Mouse (Mus musculus) left cerebral cortex, postnatal 14 days (tissue): ENCODE results near the gene Gata2. TPM values are rescaled to one million over a fixed set of nuclear protein-coding genes. Genes with fewer than 3 reads are reported as not detected.

Experiments
- DNase-seq, 2 experiments: peaks; one replicate each; pipeline ENCODE4 v3.0.0; 2021 to 2022; ENCODE audit warnings: low spot score in 2 of 2, mixed read lengths in 1 of 2
- intact Hi-C: fragments of 180-260 bp; cut with DNase I; formaldehyde crosslinking; loops from one replicate; pipeline ENCODE4 v1.15.1; 2025
- total RNA-seq, 2 experiments: library from RNA; stranded (reverse); gene quantifications; 2 replicates each; pipeline ENCODE4 v1.2.3; 2021

Gene Gata2
- total RNA-seq, 2 experiments from 2014 or later, result 4.9 to 6.2 TPM

DNA sequence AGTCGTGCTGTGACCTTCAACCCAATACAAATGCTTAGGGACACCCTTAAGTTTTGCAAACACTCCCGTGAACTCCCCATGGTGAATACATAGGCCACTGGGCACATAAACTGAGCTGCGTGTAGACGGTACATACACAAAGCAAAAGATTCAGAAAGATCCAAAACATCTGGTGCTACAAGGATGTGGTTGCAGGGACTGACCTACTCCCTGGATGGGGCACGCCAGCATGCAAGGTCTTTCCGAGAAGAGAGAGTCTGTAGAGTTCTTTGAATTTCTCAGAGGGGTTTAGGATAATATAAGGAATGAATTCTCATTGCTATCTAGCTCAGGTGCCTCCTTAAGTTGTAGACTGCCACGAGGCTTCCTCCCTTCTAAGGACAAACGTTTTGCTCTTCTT lies 935 bp upstream of the Gata2 start:
- intact Hi-C loops, result no loop called here
- DNase-seq, result no peak

DNA sequence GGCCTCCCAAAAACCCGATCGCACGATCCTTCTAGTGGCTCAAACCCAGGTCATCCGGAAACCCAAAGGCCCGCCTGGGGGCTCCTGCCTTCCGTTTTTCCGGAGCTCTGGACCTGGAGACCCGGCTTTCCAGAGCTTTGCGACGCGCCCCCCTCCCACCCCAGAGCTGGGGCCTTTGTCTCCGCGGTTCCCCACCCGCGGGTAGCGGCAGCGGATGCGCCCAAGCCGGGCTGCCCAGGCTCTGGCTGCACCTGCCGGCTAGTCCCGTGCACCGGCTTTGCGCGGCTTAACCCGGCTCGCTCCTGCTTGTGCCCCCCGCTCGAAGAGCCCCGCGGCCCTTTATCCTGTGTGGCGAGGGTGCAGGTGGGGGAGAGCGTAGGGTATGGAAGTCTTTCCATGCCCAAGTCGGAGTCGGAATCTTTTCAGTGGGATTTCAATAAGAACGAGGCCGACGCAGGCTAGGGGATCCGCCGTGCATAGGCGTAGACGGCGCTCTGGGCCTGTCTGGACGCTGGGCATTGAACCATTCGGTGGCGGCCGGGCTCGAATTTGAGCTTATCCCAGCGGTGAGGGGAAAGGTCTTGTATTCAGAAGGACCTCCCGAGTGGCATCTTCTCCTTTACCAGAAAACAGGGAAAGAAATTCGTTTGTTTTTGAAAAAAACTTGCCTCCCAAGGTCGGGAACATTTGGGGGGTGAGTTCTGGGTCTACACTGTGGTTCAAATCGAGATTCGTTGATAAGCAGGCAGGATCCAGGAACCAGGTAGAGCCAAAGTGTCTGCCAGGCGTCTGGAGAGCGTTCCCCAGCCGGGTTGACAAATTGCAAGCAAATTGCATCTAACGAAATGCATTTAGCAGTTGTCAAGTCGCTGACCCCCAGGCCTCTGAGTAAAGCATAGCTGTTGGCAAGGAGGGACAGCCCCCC lies 624 bp downstream of the Gata2 start:
- no peak for DNase-seq
- intact Hi-C loops, result no loop called here

DNA sequence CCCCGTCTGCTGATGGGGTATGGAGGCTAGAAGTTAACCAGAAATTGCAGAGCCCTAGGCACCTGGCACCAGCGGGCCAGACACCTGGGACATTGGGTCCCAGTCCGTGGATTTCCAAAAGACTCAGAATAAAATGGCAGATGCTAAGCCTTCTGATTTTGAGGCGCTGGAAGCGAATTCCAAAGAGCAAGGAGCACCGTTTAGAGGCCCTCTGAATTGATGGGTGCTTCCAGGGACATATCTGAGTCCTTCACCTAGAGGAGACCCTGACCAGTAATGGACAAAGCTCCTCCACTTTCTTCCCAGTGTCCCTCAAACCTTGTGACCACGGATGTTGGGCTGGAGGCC lies 1.3 kb downstream of the Gata2 start:
- intact Hi-C loops, result no loop called here
- DNase-seq, result no peak

DNA sequence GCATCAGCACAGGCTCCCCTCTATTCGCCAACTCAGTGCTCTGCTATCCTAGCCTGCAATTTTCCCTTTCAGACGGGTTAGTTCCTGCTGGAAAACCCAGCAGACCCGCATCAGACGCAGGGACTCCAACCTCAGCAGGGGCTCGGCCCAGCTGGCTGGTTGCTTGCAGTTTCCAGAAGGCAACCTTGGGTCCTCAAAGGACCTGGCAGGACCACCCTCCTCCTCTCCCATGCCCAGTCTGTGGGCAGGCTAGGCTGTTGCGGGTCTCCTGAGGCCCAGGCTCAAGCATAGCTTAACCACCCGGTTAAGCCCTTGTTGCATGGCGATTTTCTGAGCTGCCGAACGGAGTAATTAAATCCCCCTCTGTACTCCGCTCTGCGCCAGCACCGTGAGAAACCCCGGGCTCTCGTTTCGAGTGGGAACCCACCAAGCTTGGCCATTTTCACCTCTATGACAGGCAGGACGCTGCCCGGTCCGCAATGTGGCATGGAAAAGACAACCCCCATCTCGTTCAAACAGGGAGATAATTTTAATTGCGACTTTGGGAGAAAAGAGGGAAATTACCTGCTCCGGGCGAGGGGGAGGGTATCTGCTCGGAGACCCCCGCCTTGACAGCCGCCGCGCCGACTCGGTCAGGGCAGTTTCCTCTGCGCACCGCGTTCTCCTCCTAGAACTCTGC lies 2.5 kb downstream of the Gata2 start:
- intact Hi-C loops, result no loop called here
- DNase-seq, result no peak

DNA sequence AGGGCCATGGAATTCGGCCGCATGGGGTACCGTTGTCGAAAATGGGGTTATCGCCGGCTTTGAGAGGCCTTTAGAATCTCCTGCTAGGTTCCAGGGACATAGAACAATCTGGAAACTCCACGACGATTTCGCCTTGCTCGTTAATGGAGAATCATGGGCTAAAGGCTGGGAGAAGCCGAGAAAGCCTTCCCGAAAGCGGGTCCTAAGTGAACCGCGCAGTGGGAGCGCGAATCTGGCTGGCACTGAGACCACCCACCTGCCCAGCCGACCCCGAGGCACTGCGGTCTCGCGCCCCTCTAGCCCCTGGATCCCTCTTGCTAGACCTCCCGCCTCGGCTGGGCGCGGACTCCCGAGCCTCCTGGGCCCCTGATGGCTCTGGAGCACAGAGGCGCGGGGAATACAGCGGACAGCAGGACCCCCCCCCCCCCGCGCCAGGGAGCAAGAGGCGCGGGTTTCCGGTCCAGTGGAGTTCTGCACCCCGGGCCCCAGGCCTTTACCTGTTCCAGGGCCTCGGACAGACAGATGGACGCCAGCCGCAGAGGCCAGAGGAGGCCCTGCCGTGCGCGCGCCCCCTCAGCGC lies 3.1 kb downstream of the Gata2 start:
- intact Hi-C loops, result no loop called here

DNA sequence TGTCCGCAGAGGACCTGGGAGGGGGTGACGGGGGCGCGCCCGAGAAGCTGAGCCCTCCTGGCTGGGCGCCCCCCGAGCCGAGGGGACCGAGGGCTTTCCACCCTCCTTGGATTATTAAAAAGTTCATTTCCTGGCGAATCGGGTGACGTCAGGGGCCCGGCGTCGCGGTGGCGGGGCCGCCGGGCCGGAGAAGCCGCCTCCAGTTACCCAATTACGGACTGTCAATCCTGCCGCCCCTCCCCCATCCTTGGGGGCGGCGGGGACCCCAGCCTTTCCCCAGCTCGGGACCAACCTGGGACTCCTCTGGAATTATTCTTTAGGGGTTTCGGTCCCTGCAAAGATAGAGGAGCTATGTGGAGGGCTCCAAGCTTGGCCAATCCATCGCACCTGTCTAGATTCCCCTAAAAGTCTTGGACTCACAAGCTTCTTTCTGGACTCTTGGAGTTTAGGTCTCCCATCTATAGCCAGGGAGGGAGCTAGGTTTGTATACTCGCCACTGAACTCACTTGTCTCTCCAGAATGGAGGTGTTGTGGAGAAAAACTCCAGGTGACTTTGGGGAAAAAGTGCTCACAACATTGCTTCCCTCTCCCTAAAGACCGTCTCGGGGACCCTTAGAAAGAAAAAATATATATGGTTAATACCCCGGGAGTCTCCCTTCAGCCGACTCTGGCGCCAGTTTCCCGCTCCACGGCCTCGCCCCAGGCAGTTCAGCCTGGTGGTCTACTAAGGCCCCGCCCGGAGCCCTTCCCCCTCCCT lies 3.8 kb downstream of the Gata2 start:
- DNase-seq, result no peak
- intact Hi-C loops, result no loop called here

More for the DNA sequence above, 3.1 kb downstream of the Gata2 start:
- DNase-seq, result no peak

DNA sequence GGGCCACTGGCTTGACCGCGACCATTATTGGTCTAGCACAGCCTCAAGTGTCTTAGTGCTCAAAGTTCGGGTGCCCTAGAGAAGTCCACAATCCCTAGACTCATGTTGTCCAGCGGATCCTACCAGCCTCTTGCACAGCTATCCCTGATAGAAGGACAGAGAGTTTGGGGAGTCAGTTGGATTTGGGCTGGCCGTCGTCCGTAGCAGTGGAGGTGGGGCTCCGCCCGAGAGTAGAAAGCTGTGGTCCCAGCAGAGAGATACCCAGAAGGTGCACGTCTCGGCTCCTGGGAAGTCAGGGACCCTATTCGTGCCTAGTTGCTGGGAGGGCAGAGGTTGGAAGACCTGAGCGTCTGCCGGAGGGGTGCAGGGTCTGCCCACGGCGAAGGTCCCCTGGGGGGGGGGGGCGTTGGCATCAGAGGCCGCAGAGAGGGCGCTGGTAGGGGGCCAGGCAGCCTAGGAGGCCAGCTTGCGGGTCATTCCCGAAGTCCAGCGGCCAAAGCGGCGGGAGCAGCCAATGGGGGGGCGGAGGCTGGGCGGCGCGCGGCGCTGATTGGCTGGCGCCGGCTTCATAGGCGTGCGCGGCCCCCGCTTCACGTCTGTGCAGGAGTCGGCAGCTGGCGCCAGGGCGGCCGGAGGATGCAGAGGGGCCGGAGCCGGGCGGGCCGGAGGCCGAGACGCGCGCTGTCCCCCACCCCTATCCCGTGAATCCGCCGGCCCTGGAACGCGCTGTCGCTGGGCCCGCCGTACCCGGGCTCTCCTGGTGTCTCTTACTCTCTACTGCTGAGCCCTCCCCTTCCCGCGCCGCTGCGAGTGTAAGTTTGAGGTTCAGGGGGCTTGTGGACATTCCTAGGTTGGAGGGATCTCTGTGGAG lies 4.6 kb downstream of the Gata2 start:
- intact Hi-C loops, result no loop called here
- DNase-seq, result no peak

DNA sequence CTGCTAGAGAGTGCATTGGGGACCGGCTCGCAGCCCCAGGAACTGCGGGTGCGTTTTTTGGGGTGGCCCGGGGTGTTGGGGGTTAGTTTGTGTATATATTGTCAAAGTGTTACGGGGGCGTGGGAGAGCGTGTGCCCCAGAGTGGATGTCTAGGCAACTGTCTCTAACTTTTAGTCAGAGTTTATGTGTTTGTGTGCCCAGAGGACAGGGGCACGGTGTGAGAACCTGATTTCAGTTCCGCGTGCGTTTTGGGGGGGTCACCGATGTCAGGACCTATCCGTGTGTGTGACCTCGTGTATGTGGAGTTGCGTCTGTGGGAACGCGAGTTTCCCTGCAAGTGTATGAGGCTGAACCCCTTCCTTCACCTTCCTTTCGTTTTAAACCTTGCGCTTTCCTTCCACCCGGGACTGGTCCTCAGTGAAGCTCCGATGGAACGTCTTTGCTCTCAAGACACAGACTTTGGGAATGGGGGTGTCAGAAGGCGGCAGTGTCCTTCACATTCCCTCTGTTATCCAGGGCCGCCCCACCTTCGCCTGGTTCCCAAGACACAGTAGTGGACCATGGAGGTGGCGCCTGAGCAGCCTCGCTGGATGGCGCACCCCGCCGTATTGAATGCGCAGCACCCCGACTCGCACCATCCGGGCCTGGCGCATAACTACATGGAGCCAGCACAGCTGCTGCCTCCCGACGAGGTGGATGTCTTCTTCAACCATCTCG lies 5.5 kb downstream of the Gata2 start:
- no peak for DNase-seq
- intact Hi-C loops, result no loop called here

DNA sequence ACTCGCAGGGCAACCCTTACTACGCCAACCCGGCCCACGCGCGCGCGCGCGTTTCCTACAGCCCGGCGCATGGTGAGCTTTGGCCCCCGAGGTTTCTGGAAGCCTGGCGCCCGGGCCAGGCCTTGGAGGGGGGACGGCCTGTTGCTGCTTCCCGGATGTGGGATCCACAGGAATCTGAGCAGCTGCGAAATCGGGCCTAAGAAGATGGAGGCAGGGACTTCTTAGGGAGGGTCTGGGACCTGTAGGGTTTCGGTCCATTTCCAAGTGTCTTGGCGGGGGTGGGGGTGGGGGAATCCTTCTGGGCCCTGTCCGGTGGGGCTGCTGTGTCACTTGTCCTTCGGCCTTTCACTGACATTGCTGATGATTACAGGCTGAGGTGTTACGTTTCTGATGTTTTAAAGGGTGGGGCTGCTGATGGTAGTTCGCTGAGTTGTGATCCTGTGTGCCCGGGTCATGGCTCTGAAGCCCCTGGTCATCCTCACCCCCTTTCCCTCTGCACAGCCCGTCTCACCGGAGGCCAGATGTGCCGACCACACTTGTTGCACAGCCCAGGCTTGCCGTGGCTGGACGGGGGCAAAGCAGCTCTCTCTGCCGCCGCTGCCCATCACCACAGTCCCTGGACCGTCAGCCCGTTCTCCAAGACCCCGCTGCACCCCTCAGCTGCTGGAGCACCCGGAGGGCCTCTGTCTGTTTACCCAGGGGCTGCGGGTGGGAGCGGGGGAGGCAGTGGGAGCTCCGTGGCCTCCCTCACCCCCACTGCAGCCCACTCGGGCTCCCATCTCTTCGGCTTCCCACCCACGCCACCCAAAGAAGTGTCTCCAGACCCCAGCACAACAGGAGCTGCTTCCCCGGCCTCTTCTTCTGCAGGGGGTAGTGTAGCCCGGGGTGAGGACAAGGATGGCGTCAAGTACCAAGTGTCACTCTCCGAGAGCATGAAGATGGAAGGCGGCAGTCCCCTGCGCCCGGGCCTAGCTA lies 6.3 kb downstream of the Gata2 start:
- intact Hi-C loops, result no loop called here
- DNase-seq, result no peak

DNA sequence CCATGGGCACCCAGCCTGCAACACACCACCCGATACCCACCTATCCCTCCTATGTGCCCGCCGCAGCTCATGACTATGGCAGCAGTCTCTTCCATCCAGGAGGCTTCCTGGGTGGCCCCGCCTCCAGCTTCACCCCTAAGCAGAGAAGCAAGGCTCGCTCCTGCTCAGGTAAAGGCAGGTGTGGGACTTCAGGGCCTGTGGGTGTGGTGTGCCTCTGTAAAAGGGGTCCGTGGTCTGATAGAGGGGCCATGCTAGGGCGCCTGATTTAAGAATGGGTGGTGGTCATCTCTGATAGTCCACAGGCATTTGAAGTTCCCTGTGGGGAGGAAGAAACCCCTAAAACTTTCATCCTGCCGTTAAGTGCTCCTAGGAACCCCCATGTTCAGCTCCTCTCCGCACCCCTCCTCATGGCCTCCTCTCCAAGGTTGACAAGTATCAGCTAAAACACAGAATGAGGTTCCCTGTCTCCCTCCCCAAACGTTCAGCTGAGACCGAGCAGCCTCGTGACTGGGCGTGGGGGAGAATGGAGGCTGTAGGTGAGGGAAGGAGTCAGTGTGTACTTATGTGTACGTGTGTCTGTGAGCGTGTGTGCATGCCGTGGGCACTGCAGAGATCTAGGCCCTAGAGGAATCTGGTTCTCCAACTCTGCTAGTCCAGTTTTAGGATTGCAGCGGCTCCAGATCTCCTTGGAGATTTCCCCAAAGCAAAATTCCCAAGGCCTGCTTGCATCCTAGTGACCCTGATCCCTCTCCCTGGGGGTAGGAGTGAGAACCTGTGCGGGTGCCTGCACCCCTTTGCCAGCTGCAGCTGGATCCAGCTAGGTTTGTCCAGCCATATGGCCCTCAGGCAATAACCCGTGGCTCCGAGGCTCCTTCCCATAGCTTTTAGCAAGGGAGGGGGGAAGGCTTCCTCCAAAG lies 7.3 kb downstream of the Gata2 start:
- intact Hi-C loops, result no loop called here
- DNase-seq, result no peak

DNA sequence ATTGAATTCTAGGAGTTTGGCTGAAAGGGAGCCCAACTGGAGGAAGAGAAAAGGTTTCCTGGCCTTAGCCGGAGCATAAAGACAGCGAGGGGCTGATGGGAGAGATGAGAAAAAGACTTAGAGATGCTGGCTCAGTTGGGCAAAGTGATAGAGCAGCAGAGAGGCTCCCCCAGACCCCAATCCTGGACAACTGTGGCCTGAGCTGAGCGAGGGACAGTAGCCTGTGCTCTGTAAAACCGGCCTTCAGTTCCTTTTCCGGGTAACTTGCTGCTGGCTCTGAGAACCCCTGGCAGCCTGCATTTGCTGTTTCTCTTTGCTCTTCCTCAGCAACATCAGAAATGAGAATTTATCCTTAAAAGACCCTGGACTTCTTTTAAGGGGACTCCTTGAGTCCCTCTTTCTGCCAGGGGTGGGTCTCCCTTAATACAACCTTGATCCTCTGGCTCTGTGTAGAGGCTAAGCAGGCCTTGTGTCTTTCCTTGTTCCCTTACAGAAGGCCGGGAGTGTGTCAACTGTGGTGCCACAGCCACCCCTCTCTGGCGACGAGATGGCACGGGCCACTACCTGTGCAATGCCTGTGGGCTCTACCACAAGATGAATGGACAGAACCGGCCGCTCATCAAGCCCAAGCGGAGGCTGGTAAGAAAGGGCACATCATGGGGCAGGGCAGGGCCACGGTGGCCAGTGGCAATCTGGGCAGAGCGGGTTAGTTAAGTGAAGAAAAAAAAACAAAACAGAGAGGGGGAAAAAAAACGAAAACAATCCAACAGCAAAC lies 8.4 kb downstream of the Gata2 start:
- intact Hi-C loops, result no loop called here
- DNase-seq, result no peak

DNA sequence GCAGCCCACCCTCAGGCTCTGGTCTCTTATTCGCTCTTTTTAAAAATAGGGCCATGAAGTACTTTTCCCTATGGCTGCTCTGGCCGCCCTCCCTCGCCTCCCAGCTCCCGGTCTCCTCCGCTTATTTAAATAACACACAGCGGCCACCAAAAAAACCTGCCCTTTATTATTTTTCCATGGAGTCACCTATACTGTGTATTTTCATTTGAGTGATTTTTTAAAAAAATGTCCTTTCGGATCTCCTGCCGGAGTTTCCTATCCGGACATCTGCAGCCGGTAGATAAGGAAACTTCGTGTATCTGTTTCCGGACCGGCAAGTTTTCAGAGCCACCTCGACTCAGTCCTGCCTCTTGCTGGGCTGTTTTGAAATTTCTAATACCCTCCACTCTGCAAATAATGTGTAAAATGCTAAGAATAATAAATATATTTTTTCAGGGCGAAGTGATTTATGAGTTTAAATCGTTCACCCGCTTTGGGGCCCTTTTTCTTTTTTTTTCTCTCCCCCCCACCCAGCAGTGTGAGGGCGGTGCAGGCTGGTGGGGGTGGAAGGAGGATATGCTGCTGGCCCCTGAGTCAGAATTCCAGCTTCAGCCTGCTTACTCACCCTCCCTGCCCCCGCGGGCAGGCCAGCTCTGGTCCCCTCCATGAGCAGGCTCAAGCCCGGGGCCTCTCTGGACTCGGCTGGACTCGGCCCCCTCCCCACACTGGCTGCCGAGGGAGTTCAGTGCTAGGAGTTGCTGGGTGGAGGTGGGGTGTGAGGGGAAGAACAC lies 9.4 kb downstream of the Gata2 start:
- no peak for DNase-seq
- intact Hi-C loops, result no loop called here

DNA sequence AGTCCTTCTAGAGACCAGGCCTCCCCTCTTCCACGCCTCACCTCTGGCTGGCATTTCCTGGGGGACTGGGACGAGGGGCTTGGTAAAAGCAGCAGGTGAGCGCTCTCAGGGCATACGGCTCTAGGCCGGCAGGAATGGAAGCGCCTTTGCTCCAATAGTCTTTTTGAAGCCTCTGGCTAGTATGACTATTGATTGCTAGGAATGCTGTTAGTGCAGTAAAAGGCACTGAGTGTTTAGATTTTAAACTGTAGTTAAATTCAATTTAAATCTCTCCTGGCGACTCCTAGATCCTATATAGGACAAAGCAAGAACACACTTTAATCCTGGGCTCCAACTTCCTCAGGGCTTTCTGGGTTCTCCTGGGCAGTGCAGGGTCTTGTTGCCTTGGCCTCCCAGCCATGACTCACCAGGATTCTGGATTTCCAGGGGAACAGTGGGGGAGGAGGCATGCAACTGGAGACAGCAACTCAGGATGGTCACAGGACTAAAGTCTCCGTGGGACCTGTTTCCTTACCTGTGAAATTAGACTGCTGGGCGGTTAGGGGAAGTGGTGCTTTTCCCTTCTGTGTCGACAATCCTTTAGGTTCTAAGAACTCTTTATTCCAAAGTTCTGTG lies 10.2 kb downstream of the Gata2 start:
- DNase-seq, result no peak
- intact Hi-C loops, result no loop called here
